Mouse (Mus musculus) monocyte, adult 2 months (primary cell): ENCODE data around the gene Lrrn2.
A peak's percentile ranks its signal among the peaks of the same experiment; 100 is the strongest.
"Not testable (repeated sequence)": the region's sequence is repeated elsewhere in the genome, so short reads cannot be mapped to it uniquely, and the experiment has no call there.

Experiments
- DNase-seq, 2 experiments: peaks; one replicate each; pipeline ENCODE4 v3.0.0; 2022; ENCODE audit warnings: low spot score in 2 of 2, low read depth in 1 of 2

Lrrn2 gene

DNA sequence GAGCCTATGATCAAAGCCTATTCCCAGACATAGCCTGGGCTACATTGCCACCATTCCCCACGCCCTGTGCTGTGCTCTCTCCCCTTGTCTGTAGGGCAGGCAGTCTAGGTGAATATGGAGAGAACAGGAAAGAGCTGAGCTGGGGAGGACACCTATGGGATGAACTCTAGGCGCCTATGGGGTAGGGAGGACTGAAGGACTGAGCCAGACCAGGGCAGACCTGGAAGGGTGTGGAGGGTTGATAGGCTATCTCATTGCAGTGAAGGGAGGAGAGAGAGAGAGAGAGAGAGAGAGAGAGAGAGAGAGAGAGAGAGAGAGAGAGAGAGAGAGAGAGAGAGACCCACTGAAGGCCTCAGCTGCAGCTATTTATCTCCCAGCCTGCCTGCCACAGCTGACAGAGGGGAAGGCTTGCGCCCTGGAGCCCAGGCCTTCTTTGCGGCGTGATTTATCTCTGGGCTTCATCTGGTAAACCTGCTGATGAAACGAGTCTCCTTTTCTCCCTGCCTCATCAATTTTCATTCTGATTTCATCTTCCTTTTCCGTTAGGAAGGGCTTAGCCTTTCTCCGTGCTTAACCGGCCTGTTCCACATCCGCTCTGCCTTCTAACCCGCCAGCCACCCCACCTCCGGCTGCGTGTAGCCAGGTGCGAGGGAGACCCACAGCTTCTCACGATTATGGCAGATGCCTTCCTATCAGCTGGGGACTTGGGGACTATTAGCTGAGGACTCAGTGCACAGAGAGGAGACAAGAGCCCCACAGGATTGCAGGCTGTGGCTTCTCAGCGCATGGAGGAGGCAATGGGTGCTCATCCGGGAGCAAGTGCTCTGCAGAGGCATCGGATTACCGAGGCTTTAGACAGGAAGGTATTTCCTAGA lies 48.2 kb downstream of the Lrrn2 start:
- no peak for DNase-seq

DNA sequence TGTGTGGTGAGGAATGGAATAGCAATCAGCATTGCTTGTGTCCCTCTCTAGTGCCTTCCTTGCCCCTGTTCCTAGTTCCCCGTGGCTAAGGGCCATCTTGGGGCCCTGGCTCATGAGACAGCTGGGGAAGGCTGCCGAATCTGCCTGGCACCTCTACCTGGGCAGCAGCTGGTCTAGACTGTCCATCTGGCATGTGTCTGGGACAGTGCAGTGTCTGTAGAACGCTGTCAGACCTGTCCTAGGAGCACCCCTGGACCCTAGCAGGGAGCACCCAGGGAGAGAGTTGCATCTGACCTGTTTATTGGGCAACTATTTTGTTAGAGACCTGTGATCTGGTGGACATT lies 48.8 kb downstream of the Lrrn2 start:
- DNase-seq = no peak

DNA sequence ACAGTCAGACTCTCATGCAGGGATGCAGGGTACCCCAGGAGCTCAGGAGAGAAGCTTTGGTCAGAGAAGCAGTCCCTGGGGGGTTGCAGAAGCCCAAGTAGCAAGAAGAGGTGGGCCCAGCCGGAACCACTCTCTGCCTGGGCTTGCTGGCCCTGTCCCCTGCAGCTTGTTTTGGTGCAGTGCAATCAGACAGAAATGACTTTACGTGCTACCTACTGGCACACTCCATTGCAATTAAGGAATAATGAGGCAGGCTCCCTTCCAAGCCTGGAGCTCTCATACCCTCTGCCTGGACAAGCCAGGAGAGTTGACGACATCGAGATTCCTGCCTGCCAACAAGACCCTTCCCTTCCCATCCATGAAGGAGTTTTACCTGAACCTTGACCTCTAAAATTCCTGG lies 50.2 kb downstream of the Lrrn2 start:
- no peak for DNase-seq

DNA sequence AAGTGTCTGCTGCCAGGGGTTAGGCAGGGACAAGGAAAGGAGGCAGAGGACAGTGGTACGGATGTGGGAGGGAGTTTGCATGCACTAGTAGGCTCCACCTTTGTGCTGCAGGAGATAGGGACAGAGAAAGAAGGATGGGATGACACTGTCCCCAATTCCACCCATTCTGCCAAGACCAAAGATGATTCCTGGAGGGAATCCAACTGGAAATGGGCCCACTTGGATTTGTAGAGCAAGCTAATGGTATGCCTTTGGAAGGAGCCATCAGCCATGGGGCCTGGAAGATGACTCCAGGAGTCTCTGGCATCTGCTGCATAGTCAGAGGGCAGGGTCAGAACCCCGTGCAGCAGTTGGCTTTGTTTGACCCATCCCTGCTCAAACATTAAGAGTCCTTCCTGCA lies 52.3 kb downstream of the Lrrn2 start:
- DNase-seq = no peak

DNA sequence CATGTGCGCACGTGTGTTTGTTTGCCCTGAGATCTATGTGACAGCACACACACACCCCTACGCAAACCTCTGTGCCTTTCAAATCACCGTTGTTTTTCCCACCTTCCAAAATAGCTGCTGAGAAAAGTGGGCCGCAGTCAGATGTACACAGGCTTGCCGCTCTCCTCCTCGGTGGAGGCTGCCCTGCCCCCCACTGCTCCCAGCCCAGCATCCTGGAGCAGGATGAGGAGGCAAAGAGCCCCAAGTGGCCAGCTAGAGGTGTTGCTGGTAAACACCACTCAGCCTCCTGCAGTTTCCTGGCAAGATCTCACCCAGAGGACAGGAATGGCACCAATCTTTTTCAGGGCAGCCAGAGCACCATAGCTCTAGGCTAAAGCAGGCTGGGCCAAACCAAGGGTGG lies 54.8 kb downstream of the Lrrn2 start:
- no peak for DNase-seq

DNA sequence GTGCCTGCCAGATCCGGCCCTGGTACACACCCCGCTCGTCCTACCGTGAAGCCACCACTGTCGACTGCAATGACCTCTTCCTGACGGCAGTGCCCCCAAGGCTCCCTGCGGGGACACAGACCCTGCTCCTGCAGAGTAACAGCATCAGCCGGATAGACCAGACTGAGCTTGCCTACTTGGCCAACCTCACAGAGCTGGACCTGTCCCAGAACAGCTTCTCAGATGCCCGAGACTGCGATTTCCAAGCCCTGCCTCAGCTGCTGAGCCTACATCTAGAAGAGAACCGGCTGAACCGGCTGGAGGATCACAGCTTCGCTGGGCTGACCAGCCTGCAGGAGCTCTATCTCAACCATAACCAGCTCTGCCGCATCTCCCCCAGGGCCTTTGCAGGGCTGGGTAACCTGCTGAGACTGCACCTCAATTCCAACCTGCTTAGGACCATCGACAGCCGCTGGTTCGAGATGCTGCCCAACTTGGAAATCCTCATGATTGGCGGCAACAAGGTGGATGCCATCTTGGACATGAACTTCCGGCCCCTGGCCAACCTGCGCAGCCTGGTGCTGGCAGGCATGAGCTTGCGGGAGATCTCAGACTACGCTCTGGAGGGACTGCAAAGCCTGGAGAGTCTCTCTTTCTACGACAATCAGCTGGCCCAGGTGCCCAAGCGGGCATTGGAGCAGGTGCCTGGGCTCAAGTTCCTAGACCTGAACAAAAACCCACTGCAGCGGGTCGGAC lies 57.4 kb downstream of the Lrrn2 start:
- no peak for DNase-seq

DNA sequence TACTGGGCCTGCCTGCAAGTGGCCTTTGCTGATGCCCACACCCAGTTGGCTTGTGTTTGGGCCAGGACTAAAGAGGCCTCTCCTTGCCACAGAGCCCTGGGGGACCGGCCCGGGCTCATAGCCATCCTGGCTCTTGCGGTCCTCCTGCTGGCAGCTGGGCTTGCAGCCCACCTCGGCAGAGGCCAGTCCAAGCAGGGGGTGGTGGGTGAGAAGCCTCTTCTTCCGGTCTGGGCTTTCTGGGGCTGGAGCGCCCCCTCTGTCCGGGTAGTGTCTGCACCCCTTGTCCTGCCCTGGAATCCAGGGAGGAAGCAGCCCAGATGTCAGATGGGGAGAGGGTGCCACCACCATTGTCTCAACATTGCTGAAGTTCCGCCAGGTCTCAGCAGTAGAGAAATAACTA lies 58.9 kb downstream of the Lrrn2 start:
- no peak for DNase-seq

DNA sequence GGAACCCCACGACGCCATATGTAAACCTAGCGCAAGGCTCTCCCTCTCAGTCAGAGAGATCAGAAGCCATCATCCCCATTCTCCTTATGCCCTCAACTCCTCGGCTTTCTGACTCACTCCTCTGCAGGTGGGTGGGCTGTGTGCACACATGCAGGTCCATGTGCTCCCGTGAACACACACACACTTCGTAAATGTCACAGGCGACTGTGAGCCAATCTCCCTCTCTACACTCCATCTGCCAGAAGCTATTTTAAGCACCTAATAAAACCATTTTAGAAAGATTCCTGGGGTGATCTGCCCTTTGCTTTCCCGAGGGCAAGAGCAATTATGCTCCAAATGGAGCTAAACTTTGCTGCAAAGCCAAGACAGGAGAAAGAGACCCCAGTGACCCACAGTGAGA lies 65.8 kb downstream of the Lrrn2 start:
- DNase-seq = no peak

DNA sequence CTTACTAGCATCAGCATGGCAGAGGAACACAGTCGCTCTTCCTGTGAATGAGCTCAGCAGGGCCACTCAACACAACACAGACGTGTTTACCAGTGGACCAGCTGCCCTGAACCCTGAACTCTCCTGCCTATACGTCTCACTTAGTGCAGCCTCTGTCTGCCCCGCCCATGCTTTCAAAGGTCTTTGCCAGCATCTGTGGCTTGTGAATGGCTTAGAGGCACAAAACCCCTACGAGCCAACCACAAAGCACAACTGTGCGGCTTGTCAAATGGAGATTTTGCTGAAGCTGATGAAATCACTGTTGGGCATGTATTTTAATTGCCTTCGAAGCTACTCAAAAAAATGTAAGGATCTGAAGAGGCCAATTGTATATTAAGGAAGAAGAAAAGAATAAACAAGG lies 67.7 kb downstream of the Lrrn2 start:
- no peak for DNase-seq

DNA sequence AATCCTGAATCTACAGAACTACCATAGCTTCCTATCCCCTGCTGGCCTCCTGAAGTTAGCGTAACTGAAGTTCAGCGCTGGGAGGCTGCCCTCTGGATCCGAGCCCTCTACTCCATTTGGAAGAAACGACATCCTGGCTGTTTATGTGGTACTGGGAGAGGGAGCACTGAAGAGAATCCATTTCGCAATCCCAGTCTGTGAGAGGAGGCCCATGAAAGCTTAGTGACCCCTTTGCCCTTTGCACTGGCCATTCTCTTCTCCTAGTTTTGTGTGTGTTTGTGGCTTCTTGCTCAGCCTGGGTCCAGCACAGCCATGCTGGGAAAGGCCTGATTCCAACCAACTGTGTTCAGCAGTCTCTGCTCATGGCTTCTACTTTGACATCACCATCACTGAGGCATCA lies 76.7 kb downstream of the Lrrn2 start:
- no peak for DNase-seq

DNA sequence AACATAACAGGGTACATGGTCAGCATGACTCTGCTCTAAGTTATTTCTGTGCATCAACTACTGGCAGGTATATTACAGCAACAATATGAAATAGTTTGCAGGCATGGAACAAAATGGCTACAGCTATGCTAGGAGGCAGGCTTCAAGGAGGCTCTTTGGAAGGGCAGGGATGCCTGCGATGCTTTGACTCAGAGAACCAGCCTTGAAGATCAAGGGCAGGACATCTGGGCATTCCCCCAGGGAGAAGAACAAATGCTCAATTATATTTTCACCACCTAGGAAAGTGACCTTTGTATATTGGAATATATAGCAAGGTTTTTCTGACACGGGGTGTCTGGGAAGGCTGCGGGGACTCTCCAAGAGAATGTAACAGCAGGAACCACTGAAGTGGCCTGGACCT lies 81.7 kb downstream of the Lrrn2 start:
- DNase-seq = no peak

DNA sequence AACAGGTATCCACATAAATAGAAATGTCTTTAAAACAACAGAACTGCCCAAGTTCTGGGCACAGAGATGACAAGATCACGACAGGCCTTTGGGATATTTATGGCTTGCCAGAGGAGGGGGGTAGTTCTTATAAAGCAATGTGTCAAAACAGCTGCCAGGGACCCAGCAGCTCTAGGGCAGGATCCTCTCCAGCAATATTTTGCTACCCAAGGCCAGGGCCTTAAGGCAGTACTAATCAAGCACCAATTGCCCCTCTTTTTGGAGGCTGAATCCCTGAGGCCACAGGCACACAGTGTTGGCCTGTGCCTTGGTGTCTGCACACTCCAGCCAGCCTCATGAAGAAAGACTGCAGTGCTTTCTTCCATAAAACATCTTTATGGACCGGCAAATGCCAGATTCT lies 84.0 kb downstream of the Lrrn2 start:
- DNase-seq = no peak

DNA sequence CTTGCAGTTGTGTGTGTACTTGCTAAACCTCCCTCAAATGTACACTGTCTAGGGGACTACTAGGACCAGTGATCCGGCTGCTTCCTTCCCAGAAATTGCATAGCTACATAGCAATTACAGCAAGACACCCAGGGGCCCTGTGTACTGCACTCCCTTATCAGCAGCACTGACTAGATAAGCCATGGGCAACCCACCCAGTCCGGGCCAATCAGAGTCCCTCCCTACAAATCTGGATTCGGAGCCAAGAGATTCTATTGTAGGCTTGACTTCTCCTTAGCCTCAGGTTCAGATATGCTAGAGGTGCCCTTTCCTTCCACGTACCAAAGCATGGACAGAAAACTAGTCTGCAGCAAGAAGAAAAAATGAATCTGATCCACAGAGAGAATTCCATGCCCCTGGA lies 84.6 kb downstream of the Lrrn2 start:
- DNase-seq = no peak

DNA sequence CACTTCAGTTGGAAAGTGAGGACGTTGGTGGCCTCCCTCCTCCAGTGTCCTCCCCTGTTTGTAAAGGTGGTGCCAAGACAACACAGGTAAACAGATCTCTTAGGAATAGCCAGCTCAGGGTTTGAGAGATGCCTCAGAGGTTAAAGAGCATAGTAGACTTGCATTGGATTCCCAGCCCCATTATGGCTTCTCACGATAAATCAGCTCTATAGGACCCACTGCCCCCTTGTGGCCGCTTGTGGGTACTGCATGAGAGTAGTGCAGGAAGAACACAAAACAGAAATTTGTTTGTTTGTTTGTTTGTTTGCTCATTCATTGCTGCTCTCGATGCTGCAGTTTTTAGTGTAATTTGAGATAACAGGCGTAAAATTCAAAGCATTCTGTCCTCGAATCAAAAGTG lies 88.6 kb downstream of the Lrrn2 start:
- peak; percentile 10 to 28 for DNase-seq

DNA sequence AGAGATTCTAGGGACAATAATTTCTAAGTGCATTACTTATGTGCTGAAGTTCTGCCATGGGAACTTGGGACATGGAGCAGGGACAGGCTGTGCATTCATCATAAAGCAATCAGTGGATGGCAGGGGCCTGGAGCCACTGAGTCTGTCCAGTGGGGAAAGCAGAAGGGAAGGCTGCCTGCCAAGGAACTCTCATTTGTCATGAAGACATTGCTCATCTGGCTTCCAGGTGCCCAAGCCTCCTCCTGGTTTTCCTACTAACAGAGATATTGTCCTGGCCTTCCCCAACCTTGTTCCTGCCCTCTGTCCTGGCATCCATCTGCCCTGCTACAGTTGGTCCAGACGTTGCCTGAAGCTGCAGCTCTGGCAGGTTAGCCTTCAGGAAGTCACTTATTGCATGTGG lies 97.3 kb downstream of the Lrrn2 start:
- DNase-seq = no peak

DNA sequence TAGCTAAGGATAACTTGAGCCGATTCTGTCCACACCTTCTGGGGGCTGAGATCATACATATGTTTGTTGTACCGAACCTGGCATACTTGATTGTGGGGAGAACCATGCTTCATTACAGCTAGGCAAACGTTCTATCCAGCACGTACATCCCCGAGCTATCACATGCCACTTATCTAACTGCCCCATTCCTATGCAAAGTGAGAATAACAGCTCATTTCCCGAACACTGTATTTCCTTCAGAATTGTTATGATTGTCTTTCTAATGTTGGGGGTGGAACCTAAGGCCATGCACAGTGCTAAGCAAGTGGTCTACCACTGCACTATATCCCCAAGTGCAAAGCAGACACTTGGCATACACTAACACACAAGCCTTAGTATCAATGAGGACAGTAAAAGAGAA lies 101.2 kb downstream of the Lrrn2 start:
- no peak for DNase-seq

DNA sequence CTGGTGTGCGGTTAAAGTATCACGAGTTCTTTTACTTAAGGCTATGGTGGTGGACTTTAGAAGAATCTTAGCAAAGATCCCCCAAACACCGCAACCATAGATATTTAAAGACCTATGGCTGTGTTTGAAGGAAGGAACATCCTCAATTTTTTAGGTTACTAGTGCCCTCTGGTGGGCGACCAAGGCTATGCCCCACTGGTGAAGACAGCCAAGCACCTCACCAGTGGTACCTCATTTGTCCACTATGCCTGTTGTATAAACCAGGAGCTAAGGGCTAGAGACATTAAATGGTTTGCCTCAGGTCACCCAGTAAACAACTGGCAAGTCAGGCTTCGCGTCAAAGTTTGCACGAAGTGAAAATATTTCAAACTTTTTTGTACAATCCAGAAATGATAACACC lies 102.7 kb downstream of the Lrrn2 start:
- DNase-seq = peak; percentile 9 to 21

DNA sequence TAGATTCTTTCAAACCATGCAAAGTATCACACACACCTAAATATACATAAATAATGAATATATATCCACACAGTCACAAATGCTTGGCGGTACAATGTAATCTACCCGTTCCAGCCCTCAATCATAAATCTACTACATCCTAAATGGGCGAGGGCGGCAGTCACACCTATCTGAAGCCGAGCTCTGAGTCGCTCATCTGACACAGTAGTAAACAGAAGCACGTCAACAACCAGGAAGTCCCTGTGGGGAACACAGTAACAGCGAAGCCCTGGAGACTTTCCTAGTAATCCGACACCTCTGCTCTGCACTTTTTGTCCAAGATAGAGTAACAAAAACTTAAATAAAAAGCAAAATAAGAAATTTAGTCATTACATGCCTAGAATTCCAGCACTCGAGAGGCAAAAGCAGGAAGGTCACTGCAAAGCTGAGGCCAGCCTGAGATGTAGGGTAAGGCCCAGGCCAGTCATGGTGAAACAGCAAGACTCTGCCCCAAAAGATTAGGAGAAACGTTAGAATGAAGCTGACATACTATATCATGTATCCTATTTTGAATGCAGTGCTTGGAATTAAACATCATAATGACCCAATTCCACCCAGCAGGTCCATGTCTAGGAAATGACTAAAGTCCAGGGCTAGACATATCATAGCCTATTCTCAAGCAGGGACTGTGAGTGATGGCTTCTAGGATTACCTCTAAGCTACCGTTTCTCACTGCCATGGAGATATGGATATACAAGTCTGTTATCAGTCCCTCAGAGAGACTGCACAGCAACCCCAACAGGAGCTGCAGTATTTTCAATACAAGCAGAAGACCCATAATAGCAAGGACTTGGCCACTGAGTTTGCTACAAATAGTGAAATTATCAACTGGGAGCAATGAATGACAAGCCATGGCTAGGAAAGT lies 108.7 kb downstream of the Lrrn2 start:
- DNase-seq = not testable (repeated sequence)
